Comparison of ENCODE assay signal across 17 mouse cellular contexts in genomic region chr17:8241645-8242044, GRCm38 (mm10). TPM values are rescaled to one million over a fixed set of nuclear protein-coding genes. Genes with fewer than 3 reads are reported as not detected.
"Had no signal": no experiment of that assay in that cellular context is flagged by ENCODE, and none has a peak within 500 bp of the region (broad histone marks: within the 10 kb centered on the region; RNA-seq: fewer than 3 reads in every experiment).

No protein-coding gene starts in this region.

- H3K9ac ChIP-seq: lung, embryonic 14.5 days; midbrain, embryonic 12.5 days; neural tube, embryonic 13.5 days; stomach, embryonic 15.5 days had no signal

- H3K27ac ChIP-seq: midbrain, embryonic 10.5 days; midbrain, embryonic 12.5 days; neural tube, embryonic 13.5 days; stomach, embryonic 15.5 days; stomach, postnatal 0 days had no signal

- DNase-seq: lung, adult 18-20 months; lung, embryonic 14.5 days; lung, postnatal 10 days; lung, postnatal 4 days; midbrain, embryonic 14.5 days; right cerebral cortex, postnatal 14 days; thymus, adult 2 months; thymus, postnatal 25 days; thymus, postnatal 4 days had no signal

- H3K4me2 ChIP-seq: lung, embryonic 14.5 days; midbrain, embryonic 12.5 days; neural tube, embryonic 13.5 days; stomach, embryonic 15.5 days had no signal

- ATAC-seq: midbrain, embryonic 16.5 days had no signal

- H3K27me3 ChIP-seq: midbrain, embryonic 12.5 days; neural tube, embryonic 13.5 days; stomach, embryonic 15.5 days had no signal

- H3K4me1 ChIP-seq: midbrain, embryonic 12.5 days; neural tube, embryonic 13.5 days; stomach, embryonic 15.5 days had no signal

- H3K4me3 ChIP-seq: midbrain, embryonic 10.5 days; midbrain, embryonic 12.5 days; myocyte; neural tube, embryonic 13.5 days; stomach, embryonic 15.5 days had no signal

- H3K9me3 ChIP-seq: midbrain, embryonic 10.5 days; midbrain, embryonic 12.5 days; neural tube, embryonic 13.5 days; stomach, embryonic 15.5 days had no signal

- H3K36me3 ChIP-seq: midbrain, embryonic 10.5 days; midbrain, embryonic 12.5 days; neural tube, embryonic 13.5 days; stomach, embryonic 15.5 days had no signal

RNA-seq across cellular contexts. Expression of gene Ccr6, which starts 5.8 kb away (rescaled TPM):
- polyA plus RNA-seq: lung, embryonic 14.5 days; midbrain, embryonic 10.5 days; midbrain, embryonic 12.5 days; midbrain, embryonic 14.5 days; midbrain, embryonic 16.5 days; myocyte; neural tube, embryonic 11.5 days; neural tube, embryonic 13.5 days had no signal
